ENCODE assay signal across 9 mouse cellular contexts in the genomic region with DNA sequence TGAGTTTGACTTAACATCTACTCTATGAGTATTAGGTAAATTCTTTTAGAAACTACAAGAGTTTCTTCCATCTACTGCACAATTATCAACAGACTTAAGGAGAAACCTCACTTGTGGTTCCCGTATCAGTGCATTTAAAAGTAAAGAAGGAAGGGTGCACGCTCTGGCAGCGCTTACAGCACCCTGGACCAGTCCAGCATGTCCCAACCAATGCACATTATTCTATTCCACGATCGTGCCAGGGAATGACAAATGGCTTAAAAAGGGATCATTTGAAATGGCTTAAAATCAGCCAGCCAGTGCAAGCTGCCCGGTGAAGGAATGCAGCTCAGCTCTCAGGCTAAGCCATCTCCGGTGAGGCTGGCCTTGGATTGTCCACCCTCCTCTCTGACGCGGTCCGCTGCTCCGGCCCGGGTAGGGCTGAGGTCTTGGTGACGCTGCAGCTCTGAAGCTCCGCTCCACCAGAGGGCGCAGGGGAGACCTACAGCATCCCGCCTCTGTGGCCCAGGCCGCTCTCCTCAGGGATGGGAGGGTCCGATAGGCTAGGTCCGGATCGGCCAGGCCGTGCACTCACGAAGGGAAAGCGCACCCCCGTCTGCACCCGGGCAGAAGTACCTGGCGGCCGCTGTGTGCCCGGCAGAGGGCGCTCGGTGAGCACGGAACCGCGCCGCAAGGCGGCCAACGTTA. TPM values are rescaled to one million over a fixed set of nuclear protein-coding genes. Genes with fewer than 3 reads are reported as not detected.
DNase-seq lines count a peak whose midpoint lies in the region; ATAC-seq lines count a peak whose summit lies in the region.
"Had no signal": no experiment of that assay in that cellular context is flagged by ENCODE, and none has a peak within 500 bp of the region (broad histone marks: within the 10 kb centered on the region; RNA-seq: fewer than 3 reads in every experiment).

No protein-coding gene starts in this region.

- H3K9ac ChIP-seq in forebrain, embryonic 12.5 days: peak overlapping the region; percentile 47
- H3K9ac ChIP-seq in heart, embryonic 16.5 days (ENCODE audit: low read length): no peak overlapping the region
- H3K9ac ChIP-seq in liver, embryonic 13.5 days: no peak overlapping the region
- H3K9ac ChIP-seq in stomach, embryonic 15.5 days: no peak overlapping the region

- peak; percentile 80 for DNase-seq in CD8-positive naive resting alpha-beta T cell, adult 2 months (ENCODE audit: low read depth in 2 of 2, low spot score in 2 of 2)
- peak; percentile 56 for DNase-seq in c-Kit-positive CD71-positive TER-119-positive erythroid progenitor cells, embryonic 14.5 days (ENCODE audit: low spot score)
- peak; percentile 99 for DNase-seq in kidney, postnatal 25 days
- DNase-seq in liver, embryonic 13.5 days: peak; percentile 69
- peak; percentile 96 for DNase-seq in neural tube, embryonic 10.5 days (ENCODE audit: extremely low spot score, low spot score)

- no peaks in the 10 kb centered on the region for H3K9me3 ChIP-seq in forebrain, embryonic 12.5 days
- no peaks in the 10 kb centered on the region for H3K9me3 ChIP-seq in heart, embryonic 16.5 days (replicated peaks; ENCODE audit: control insufficient read depth, low read length)
- no peaks in the 10 kb centered on the region for H3K9me3 ChIP-seq in liver, embryonic 13.5 days (replicated peaks)
- no peaks in the 10 kb centered on the region for H3K9me3 ChIP-seq in stomach, embryonic 15.5 days

- peak; percentile 99 for ATAC-seq in forebrain, embryonic 12.5 days (ENCODE audit: low FRiP score)
- peak; percentile 100 for ATAC-seq in heart, embryonic 16.5 days (replicated peaks; ENCODE audit: extremely low read depth, insufficient read depth, low FRiP score)
- peak; percentile 99 for ATAC-seq in liver, embryonic 13.5 days (ENCODE audit: low read depth)
- peak; percentile 98 for ATAC-seq in stomach, embryonic 15.5 days (ENCODE audit: insufficient read depth, low FRiP score, low read depth)

- no peaks in the 10 kb centered on the region for H3K36me3 ChIP-seq in forebrain, embryonic 12.5 days (replicated peaks)
- no peaks in the 10 kb centered on the region for H3K36me3 ChIP-seq in heart, embryonic 16.5 days (ENCODE audit: control insufficient read depth, insufficient read depth)
- H3K36me3 ChIP-seq in liver, embryonic 13.5 days: no peaks in the 10 kb centered on the region
- no peaks in the 10 kb centered on the region for H3K36me3 ChIP-seq in stomach, embryonic 15.5 days

- peak overlapping the region; percentile 32 for H3K4me3 ChIP-seq in forebrain, embryonic 12.5 days (replicated peaks)
- peak overlapping the region; percentile 17 for H3K4me3 ChIP-seq in heart, embryonic 16.5 days (ENCODE audit: low read length)
- H3K4me3 ChIP-seq in liver, embryonic 13.5 days (replicated peaks): peak overlapping the region; percentile 14; the same call in 1 of the 2 replicates
- peak overlapping the region; percentile 29 for H3K4me3 ChIP-seq in stomach, embryonic 15.5 days (replicated peaks)
- H3K4me3 ChIP-seq: erythroblast, embryonic 14.5 days had no signal

- H3K27me3 ChIP-seq in forebrain, embryonic 12.5 days: peaks cover 30% of the 10 kb centered on the region
- peaks cover 6% of the 10 kb centered on the region; the same call in 1 of the 2 replicates for H3K27me3 ChIP-seq in heart, embryonic 16.5 days (ENCODE audit: control insufficient read depth, insufficient read depth, low read length)
- H3K27me3 ChIP-seq in liver, embryonic 13.5 days: peaks cover 37% of the 10 kb centered on the region
- H3K27me3 ChIP-seq in stomach, embryonic 15.5 days (replicated peaks): 0 out of 2 replicates have a peak, but pooled peaks cover 3% of the 10 kb centered on the region

- 8% methylated on average over 36 of the region's 36 CpGs for WGBS in forebrain, embryonic 12.5 days
- 7% methylated on average over 36 of the region's 36 CpGs for WGBS in heart, embryonic 16.5 days
- 6% methylated on average over 36 of the region's 36 CpGs for whole genome bisulfite sequencing in liver, embryonic 13.5 days (ENCODE audit: insufficient replicate concordance)
- WGBS in stomach, embryonic 15.5 days: 6% methylated on average over 36 of the region's 36 CpGs

- H3K27ac ChIP-seq in forebrain, embryonic 12.5 days: no peak overlapping the region
- no peak overlapping the region for H3K27ac ChIP-seq in heart, embryonic 16.5 days (ENCODE audit: low read length)
- no peak overlapping the region for H3K27ac ChIP-seq in liver, embryonic 13.5 days
- H3K27ac ChIP-seq in stomach, embryonic 15.5 days: no peak overlapping the region

- H3K4me2 ChIP-seq in forebrain, embryonic 12.5 days: peak overlapping the region; percentile 53
- H3K4me2 ChIP-seq in heart, embryonic 16.5 days (ENCODE audit: low read depth, low read length): peak overlapping the region; percentile 53
- peak overlapping the region; percentile 40 for H3K4me2 ChIP-seq in liver, embryonic 13.5 days
- peak overlapping the region; percentile 59 for H3K4me2 ChIP-seq in stomach, embryonic 15.5 days

- peaks cover 10% of the 10 kb centered on the region for H3K4me1 ChIP-seq in forebrain, embryonic 12.5 days
- H3K4me1 ChIP-seq in heart, embryonic 16.5 days (ENCODE audit: control insufficient read depth, insufficient read depth, low read length): peaks cover 13% of the 10 kb centered on the region
- H3K4me1 ChIP-seq in liver, embryonic 13.5 days (replicated peaks): 0 out of 2 replicates have a peak, but pooled peaks cover 7% of the 10 kb centered on the region
- no peaks in the 10 kb centered on the region for H3K4me1 ChIP-seq in stomach, embryonic 15.5 days

RNA-seq across cellular contexts. Expression of a gene that starts 3.7 kb away (rescaled TPM):
- polyA plus RNA-seq in forebrain, embryonic 12.5 days (2016; fragmentation: Nextera tagmentation; extraction: Ambion mirVana): not detected in 2 replicates
- polyA plus RNA-seq in heart, embryonic 16.5 days (2015; fragmentation: Nextera tagmentation; extraction: Ambion mirVana): not detected in 2 replicates
- not detected in 2 replicates for polyA plus RNA-seq in liver, embryonic 13.5 days (2015; fragmentation: Nextera tagmentation; extraction: Ambion mirVana)
- not detected in 2 replicates for polyA plus RNA-seq in stomach, embryonic 15.5 days (2015; fragmentation: Nextera tagmentation; extraction: Ambion mirVana)
- polyA plus RNA-seq: erythroblast, embryonic 14.5 days had no signal

RNA-seq across cellular contexts. Expression of a gene that starts 24.9 kb away (rescaled TPM):
- polyA plus RNA-seq in forebrain, embryonic 12.5 days (2016; fragmentation: Nextera tagmentation; extraction: Ambion mirVana): 20.5 and 21.1 TPM in 2 replicates
- polyA plus RNA-seq in heart, embryonic 16.5 days (2015; fragmentation: Nextera tagmentation; extraction: Ambion mirVana): 3.9 and 4.1 TPM in 2 replicates
- polyA plus RNA-seq in liver, embryonic 13.5 days (2015; fragmentation: Nextera tagmentation; extraction: Ambion mirVana): 0.47 and 0.57 TPM in 2 replicates
- polyA plus RNA-seq in stomach, embryonic 15.5 days (2015; fragmentation: Nextera tagmentation; extraction: Ambion mirVana): 6.7 and 7.2 TPM in 2 replicates
- polyA plus RNA-seq: erythroblast, embryonic 14.5 days had no signal

RNA-seq across cellular contexts. Expression of a gene that starts 32.7 kb away (rescaled TPM):
- 31.9 and 33.6 TPM in 2 replicates for polyA plus RNA-seq in forebrain, embryonic 12.5 days (2016; fragmentation: Nextera tagmentation; extraction: Ambion mirVana)
- 8.7 and 8.9 TPM in 2 replicates for polyA plus RNA-seq in heart, embryonic 16.5 days (2015; fragmentation: Nextera tagmentation; extraction: Ambion mirVana)
- 1.8 and 2.1 TPM in 2 replicates for polyA plus RNA-seq in liver, embryonic 13.5 days (2015; fragmentation: Nextera tagmentation; extraction: Ambion mirVana)
- 14.9 and 15.3 TPM in 2 replicates for polyA plus RNA-seq in stomach, embryonic 15.5 days (2015; fragmentation: Nextera tagmentation; extraction: Ambion mirVana)
- polyA plus RNA-seq: erythroblast, embryonic 14.5 days had no signal
